Mouse (Mus musculus) stomach, embryonic 16.5 days (tissue): ENCODE measurements around the gene Rhbdf1. TPM values are rescaled to one million over a fixed set of nuclear protein-coding genes. Genes with fewer than 3 reads are reported as not detected.
"Not testable (repeated sequence)": the region's sequence is repeated elsewhere in the genome, so short reads cannot be mapped to it uniquely, and the experiment has no call there.

Experiments
- ATAC-seq: fragments of 200-750 bp; cut with Nextera tagmentation; 2 replicates; pipeline ENCODE4 v1.8.0; 2017; ENCODE audit warnings: moderate number of reproducible peaks, moderate TSS enrichment; ENCODE audit not compliant: insufficient read depth, low FRiP score
- H3K27ac ChIP-seq: fragments of 300-500 bp; sonication (generic); 2 replicates; pipeline ENCODE4 v1.5.1; 2014; ENCODE audit warnings: low read length
- H3K27me3 ChIP-seq: fragments of 300-500 bp; sonication (generic); 2 replicates; pipeline ENCODE4 v1.6.1; 2014; ENCODE audit warnings: low read length, control low read depth, mixed read lengths; ENCODE audit not compliant: control insufficient read depth, insufficient read depth
- H3K36me3 ChIP-seq: fragments of 300-500 bp; sonication (generic); 2 replicates; pipeline ENCODE4 v1.6.1; 2014; ENCODE audit warnings: low read length; ENCODE audit not compliant: control insufficient read depth, insufficient read depth
- H3K4me1 ChIP-seq: fragments of 300-500 bp; sonication (generic); 2 replicates; pipeline ENCODE4 v1.6.1; 2014; ENCODE audit warnings: low read length, control low read depth, mixed read lengths; ENCODE audit not compliant: control insufficient read depth, insufficient read depth
- H3K4me2 ChIP-seq: fragments of 300-500 bp; sonication (generic); 2 replicates; pipeline ENCODE4 v1.6.1; 2014; ENCODE audit warnings: low read depth, low read length, mixed read lengths
- H3K4me3 ChIP-seq: fragments of 300-500 bp; sonication (generic); replicated peaks from 2 replicates; pipeline ENCODE4 v1.5.1; 2014; ENCODE audit warnings: mild to moderate bottlenecking, low read length
- H3K9ac ChIP-seq: fragments of 300-500 bp; sonication (generic); 2 replicates; pipeline ENCODE4 v1.6.1; 2014; ENCODE audit warnings: low read length
- H3K9me3 ChIP-seq: fragments of 300-500 bp; sonication (generic); replicated peaks from 2 replicates; pipeline ENCODE4 v1.6.1; 2016; ENCODE audit warnings: low read length, control low read depth; ENCODE audit not compliant: control insufficient read depth
- WGBS: fragments of 180-500 bp; shearing (Covaris S2); extraction: QIAGEN DNeasy Blood & Tissue Kit; methylation state at CpG from one replicate; pipeline ENCODE4 v1.1.7; 2014; 5-methylcytosine and 5-hydroxymethylcytosine counted together
- polyA plus RNA-seq: library from polyadenylated mRNA; unstranded; fragments of >200 nt; fragmentation: Nextera tagmentation; extraction: Ambion mirVana; gene quantifications from 2 replicates; pipeline ENCODE4 v1.2.1, GENCODE M21; 2015

Gene Rhbdf1
- polyA plus RNA-seq, 1 experiment from 2014 or later = 57.4 TPM

DNA sequence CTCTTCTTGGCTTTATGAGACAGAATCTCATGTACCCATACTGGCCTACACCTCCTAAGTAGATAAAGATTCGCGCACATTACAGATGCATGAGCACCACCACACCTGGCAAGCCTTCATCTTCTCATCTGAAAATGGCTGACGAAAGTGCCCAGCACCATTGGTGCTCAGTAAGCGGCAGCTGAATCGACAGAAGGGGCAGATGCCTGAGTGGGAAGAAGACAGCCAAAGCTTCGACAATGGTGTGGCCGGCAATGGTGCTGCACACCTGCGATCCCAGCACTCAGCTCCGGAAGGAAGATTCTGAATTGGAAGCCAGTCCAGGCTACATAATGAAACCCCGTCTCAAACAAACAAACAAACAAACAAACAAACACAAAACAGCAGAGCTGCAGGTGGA lies 2.8 kb downstream of the Rhbdf1 start:
- Histone ChIP-seq H3K9me3 (no peaks in the 10 kb centered on the region), H3K27ac (no peak overlapping the region), H3K36me3 (peaks cover 5% of the 10 kb centered on the region; the same call in 1 of the 2 replicates), H3K9ac (no peak overlapping the region), H3K4me3 (no peak overlapping the region), H3K4me1 (peaks cover 43% of the 10 kb centered on the region), H3K4me2 (no peak overlapping the region), H3K27me3 (no peaks in the 10 kb centered on the region)
- ATAC-seq = no peak
- 80% methylated on average over 10 of the region's 10 CpGs for WGBS

DNA sequence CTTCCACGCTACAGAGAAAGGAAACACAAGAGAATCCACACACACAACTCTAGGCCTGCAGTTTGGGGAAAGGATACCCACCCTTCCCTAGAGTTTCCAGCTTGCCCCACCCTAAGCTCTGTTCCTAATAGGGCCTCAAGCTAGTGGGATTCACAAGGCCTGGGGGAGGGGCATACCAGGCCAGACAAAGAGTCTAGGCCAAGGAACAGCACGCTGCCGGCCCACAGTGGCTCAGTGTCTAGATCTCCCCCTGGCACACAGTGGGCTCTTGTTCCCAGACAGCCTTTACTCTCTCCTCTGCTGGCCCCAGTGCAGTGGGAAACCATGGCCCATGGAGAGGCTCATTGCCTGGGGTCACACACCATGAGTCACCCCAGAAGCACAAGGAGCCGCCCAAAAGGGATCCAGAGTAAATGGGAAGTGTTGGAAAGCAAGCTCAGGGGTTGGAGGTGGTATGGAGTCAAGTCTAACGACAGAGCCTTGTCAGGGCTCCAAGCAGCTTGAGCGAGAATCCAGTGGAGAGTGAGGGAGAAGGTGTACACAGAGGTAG lies 3.5 kb downstream of the Rhbdf1 start:
- peak overlapping the region; percentile 24; the same call in 1 of the 2 replicates for H3K4me2 ChIP-seq
- H3K36me3 ChIP-seq = peaks cover 12% of the 10 kb centered on the region
- no peak for ATAC-seq
- H3K4me1 ChIP-seq = peaks cover 40% of the 10 kb centered on the region
- no peak overlapping the region for H3K4me3 ChIP-seq
- whole genome bisulfite sequencing = 53% methylated on average over 6 of the region's 6 CpGs
- peak overlapping the region; percentile 38; the same call in 1 of the 2 replicates for H3K27ac ChIP-seq
- no peaks in the 10 kb centered on the region for H3K27me3 ChIP-seq
- H3K9me3 ChIP-seq = no peaks in the 10 kb centered on the region
- peak overlapping the region; percentile 47; the same call in 1 of the 2 replicates for H3K9ac ChIP-seq

DNA sequence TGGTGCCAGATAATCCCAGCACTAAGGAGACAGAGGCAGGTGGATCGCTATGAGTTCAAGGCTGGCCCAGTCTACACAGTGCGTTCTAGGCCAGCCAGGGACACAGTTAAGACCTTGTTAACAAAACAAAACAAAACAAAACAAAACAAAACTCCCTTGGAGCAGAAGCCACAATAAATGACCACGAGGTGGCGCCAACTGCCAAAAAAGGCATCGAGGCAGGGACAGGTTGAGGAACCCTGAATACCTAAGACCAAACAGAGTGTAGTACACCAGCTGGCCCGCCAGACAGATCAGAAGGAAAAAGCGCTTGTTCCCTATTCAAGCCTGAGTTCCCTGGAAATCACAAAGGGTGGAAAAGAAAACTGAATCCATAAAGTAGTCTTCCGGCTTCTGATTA lies 5.2 kb downstream of the Rhbdf1 start:
- H3K4me1 ChIP-seq = peaks cover 29% of the 10 kb centered on the region
- no peaks in the 10 kb centered on the region for H3K27me3 ChIP-seq
- no peak overlapping the region for H3K27ac ChIP-seq
- no peak overlapping the region for H3K4me2 ChIP-seq
- ATAC-seq = peak; percentile 18; the same call in 1 of the 2 replicates
- no peaks in the 10 kb centered on the region for H3K9me3 ChIP-seq
- H3K36me3 ChIP-seq = peaks cover 23% of the 10 kb centered on the region
- H3K9ac ChIP-seq = peak overlapping the region; percentile 29; the same call in 1 of the 2 replicates
- H3K4me3 ChIP-seq = no peak overlapping the region
- 25% methylated on average over 8 of the region's 8 CpGs for WGBS

DNA sequence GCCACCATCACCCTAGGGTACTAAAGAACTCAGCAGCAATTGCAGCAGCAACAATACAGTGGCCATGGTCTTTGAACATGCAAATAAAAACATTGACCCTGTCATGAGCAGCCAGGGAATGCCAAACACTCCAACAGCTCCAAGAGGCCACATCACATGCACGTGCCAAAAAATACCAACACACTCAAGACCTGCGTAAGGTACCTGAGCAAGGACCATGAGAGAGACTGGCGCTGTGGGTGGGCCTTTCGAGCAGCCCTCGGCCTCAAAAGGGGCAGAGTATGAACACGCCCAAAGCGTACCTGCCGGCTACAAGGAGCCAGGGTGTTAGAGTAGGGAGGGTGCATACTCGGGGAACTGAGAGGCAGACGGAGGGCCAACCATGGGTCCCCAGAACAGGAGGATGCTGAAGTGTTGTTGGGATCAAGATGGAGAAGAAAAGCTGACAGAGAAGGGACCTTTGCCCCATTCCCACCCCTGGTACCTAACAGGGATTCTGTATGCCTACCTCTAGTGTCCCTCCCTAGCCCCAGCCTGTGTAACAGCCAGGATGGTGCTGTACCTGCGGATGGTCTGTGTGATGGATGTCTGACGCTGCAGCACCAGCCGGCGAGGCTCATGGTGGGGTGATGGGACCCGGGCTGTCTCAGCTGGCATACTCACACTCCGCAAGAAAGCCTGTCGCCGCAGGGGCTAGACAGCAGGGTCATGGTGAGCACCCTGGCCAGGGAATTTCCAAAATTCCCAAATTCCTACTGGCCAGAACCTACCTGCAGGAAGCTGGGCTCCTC lies 6.5 kb downstream of the Rhbdf1 start:
- no peaks in the 10 kb centered on the region for H3K27me3 ChIP-seq
- H3K36me3 ChIP-seq = peaks cover 28% of the 10 kb centered on the region
- no peak overlapping the region for H3K4me2 ChIP-seq
- no peak overlapping the region for H3K27ac ChIP-seq
- no peak overlapping the region for H3K4me3 ChIP-seq
- peaks cover 24% of the 10 kb centered on the region for H3K4me1 ChIP-seq
- WGBS = 92% methylated on average over 18 of the region's 18 CpGs
- no peak for ATAC-seq
- no peak overlapping the region for H3K9ac ChIP-seq
- no peaks in the 10 kb centered on the region for H3K9me3 ChIP-seq

DNA sequence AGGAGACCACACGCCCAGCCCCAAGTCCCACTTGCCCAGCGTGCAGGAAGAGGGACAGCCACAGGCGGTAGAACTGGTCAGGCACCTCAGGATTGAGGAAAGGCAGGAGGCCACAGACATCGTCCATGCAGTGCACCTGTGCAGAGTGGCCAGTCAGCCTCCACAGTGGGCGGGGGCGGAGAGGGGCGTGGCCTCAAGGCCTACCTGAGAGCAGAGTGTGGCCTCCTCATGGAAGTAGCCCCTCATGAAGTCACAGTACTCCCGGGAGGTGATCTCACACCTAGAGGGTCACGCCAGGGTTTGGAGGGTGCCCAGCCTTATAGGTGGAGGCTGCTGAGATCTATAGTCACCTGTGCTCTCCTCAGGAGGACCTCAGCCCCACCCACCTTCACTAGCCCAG lies 11.5 kb downstream of the Rhbdf1 start:
- Histone ChIP-seq H3K9ac (no peak overlapping the region), H3K4me3 (no peak overlapping the region), H3K27ac (no peak overlapping the region), H3K36me3 (peaks cover 41% of the 10 kb centered on the region), H3K4me1 (peaks cover 10% of the 10 kb centered on the region; the same call in 1 of the 2 replicates), H3K4me2 (no peak overlapping the region), H3K27me3 (no peaks in the 10 kb centered on the region), H3K9me3 (no peaks in the 10 kb centered on the region)
- 72% methylated on average over 9 of the region's 9 CpGs for WGBS
- ATAC-seq = no peak; the same call in 1 of the 2 replicates

DNA sequence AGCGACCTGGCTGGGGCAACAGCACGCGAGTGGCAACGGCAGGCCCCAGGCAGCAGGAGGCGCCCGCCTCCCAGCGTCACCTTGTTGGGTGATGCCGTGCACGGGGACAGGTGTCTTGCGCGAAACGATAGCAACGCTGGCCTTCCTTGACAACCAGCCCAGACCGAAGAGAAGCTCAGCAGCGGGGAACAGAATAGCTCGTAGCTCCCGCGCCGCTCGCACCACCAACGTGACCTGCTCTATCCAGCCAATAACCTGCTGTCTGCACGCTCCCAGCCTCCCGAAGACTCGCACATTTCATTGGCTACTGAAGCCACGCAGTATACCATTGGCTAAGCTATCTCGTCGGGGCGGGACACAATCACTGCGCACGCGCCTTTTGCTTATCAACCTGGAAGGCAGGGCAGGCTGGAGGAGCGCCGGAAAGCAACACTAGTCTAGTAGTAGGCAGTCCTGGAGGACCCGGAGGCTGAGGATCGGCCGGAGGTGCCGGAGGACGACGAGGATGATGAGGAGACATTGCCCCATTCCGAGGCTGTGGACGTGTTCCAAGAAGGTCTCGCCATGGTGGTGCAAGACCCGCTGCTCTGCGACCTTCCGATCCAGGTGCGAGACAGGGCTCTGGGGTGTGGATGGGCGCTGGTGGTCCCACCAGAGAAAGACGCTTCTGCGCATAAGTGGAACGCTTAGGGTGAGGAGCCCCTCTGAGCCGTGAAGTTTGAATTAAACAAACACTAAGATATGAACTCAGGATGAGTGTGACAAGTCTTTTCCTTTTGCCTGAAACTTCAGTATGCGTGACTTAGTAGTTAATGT lies 16.8 kb downstream of the Rhbdf1 start, which contains the start of gene Snrnp25:
Gene Snrnp25, plus strand, starts transcription at position 358 of the 816 bp plus-strand sequence.
- peaks cover 13% of the 10 kb centered on the region; the same call in 1 of the 2 replicates for H3K4me1 ChIP-seq
- no peaks in the 10 kb centered on the region for H3K27me3 ChIP-seq
- peak; percentile 100 for ATAC-seq
- H3K9ac ChIP-seq = peak within 1 kb of the TSS; percentile 80
- H3K27ac ChIP-seq = no peak within 1 kb of the TSS
- H3K4me2 ChIP-seq = peak within 1 kb of the TSS; percentile 86
- WGBS = under 1% methylated on average over 52 of the region's 52 CpGs
- no peaks in the 10 kb centered on the region for H3K9me3 ChIP-seq
- peak within 1 kb of the TSS; percentile 69 for H3K4me3 ChIP-seq
- H3K36me3 ChIP-seq = peaks cover 9% of the 10 kb centered on the region

DNA sequence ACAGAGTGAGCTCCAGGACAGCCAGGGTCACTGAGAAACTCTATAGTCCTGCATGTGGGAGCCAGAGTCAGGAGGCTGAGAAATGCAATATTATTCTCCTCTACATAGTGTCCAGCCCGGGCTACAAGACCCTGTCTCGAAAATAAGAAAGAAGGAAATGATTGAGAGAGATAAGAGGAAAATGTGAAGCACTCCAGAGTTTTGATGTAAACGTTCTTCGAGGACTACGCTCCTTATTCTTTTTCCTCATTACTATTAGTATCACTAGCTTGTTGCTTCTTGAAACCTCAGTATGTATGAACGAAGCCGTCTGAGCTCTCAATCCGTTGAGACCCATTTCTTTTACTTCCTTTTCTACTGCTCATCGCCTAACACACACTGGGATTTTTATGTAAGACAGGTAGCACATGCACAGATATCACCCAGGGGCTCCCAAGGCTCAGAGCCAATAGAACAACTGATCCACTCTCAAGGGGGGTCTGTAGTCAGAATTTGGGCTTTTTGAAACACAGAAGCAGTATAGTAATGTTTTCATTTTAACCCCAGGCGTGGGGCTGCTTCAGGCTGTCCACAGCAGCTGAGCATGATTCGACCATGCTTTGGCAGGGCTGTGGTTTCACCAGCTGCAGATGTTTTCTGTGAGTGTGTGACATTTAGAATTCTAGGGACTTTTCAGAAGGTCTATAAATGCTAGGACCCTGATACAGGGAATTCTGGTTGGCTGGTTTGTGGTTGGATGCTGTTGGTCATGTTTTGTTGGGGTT lies 20.0 kb downstream of the Rhbdf1 start:
- Histone ChIP-seq H3K36me3 (no peaks in the 10 kb centered on the region), H3K27me3 (no peaks in the 10 kb centered on the region), H3K4me3 (no peak overlapping the region), H3K9ac (no peak overlapping the region), H3K27ac (no peak overlapping the region), H3K4me1 (peaks cover 13% of the 10 kb centered on the region; the same call in 1 of the 2 replicates), H3K9me3 (no peaks in the 10 kb centered on the region), H3K4me2 (no peak overlapping the region)
- no peak for ATAC-seq
- WGBS = 67% methylated on average over 11 of the region's 11 CpGs

DNA sequence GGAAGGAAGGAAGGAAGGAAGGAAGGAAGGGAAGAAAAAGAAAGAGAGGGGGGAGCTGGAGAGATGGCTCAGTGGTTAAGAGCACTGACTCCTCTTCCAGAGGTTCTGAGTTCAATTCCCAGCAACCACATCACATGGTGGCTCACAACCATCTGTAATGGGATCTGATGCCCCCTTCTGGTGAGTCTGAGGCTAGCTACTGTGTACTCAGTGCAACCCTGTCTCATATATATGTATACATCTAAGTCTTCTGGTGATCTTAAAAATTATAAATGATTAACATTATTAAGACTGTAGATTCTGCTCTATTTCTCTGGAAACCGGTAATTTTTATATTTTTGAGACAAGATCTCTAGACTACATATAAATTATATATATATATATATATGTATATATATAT lies 21.1 kb downstream of the Rhbdf1 start:
- H3K4me2 ChIP-seq, ATAC-seq: not testable (repeated sequence)

More for the DNA sequence above, 21.1 kb downstream of the Rhbdf1 start:
- not testable (repeated sequence) for H3K27ac ChIP-seq, H3K27me3 ChIP-seq, H3K4me3 ChIP-seq, H3K36me3 ChIP-seq, H3K4me1 ChIP-seq, H3K9me3 ChIP-seq, H3K9ac ChIP-seq
- WGBS = 59% methylated on average over 1 of the region's 1 CpGs
